Mouse (Mus musculus) ovary, postnatal 14 days (tissue): ENCODE measurements around the gene 4632433K11Rik.

Experiments used
- DNase-seq: peaks from one replicate; pipeline ENCODE4 v3.0.0; 2022; ENCODE audit warnings: low spot score

Gene 4632433K11Rik

GRCm38 (mm10) chr7:5020000-5020681 lies 13.8 kb upstream of the 4632433K11Rik start, which contains the start of the genes Zfp865 and Ccdc106:
Gene Zfp865 (plus strand): TSS chr7:5020376.
Gene Ccdc106 (plus strand): TSS chr7:5020553.
- DNase-seq = peak; percentile 96

DNA sequence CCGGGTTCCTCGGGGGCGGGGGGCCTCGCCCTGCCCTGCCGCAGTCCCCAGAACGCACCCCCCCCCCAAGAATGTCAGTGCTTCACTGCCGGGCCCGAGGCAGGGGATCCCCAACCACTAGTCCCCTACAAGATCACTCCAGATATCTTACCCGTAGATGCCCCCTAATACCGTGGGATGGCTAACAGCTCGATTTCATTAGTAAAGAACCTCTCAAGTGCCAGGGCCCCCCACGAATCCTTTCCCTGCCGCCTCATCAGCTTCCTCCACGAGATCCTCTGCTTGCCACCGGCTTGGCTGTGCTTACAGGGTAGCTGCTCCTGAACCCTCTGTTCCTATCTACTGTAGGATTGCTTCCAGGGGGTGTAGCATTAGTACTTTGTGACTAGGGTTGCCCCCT lies 13.2 kb upstream of the 4632433K11Rik start:
- DNase-seq = no peak

DNA sequence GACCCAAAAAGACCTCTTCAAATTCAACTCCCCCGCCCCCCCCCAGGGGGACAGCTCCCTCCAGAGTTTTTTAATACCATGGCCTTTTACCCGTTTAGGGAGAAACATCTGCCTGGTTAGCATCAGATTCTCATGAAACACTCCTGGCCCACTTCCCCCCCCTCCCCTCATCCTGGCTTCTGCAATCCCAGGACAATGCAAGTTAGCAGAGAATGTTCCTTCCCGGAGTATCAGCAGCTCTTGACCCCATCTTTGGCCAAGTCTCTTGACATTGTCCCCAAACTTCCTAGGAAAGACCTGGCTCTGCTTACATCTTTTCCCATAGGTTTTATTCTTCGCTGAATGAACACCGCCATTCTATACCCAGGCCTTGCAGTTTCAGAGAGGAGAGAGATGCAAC lies 12.7 kb upstream of the 4632433K11Rik start:
- no peak for DNase-seq

DNA sequence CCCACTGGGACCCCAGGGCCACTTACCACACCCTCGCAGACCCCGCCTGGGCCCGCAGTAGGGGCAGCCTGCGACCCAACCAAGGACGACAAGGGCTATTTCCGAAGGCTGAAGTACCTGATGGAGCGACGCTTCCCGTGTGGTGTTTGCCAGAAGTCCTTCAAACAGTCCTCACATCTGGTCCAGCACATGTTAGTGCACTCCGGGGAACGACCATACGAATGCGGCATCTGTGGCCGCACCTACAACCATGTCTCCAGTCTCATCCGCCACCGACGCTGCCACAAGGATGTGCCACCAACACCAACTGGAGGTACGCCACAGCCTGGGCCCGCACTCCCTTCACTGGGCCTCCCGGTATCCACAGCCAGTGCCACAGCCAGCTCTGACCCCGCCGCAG lies 4.4 kb upstream of the 4632433K11Rik start:
- no peak for DNase-seq

DNA sequence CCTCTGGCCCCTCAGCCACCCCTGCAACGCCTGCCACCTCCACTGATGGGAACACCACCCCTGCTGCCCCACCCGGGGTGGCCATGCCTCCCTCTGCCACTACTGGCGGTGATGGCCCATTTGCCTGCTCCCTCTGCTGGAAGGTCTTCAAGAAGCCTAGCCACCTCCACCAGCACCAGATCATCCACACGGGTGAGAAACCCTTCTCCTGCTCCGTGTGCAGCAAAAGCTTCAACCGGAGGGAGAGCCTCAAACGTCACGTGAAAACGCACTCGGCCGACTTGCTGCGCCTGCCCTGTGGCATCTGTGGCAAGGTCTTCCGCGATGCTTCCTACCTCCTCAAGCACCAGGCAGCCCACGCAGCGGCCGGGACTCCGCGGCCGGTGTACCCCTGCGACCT lies 4.0 kb upstream of the 4632433K11Rik start:
- no peak for DNase-seq

DNA sequence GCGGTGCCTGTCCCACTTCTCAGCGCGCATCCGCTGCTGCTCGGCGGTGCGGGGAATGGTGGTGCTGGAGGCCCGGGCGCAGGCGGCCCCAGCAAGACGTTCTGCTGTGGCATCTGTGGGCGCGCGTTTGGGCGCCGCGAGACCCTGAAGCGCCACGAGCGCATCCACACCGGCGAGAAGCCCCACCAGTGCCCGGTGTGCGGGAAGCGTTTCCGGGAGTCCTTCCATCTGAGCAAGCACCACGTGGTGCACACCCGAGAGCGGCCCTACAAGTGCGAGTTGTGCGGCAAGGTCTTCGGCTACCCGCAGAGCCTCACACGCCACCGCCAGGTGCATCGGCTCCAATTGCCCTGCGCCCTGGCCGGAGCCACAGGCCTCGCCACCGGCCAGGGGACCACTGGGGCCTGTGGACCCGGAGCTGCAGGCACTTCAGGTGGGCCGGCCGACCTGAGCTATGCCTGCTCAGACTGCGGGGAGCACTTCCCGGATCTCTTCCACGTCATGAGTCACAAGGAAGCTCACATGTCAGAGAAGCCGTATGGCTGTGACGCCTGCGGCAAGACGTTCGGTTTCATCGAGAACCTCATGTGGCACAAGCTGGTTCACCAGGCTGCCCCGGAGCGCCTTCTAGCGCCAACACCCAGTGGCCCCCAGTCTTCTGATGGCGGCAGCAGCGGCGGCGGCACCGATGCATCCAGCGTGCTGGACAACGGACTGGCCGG lies 3.2 kb upstream of the 4632433K11Rik start:
- DNase-seq = no peak

DNA sequence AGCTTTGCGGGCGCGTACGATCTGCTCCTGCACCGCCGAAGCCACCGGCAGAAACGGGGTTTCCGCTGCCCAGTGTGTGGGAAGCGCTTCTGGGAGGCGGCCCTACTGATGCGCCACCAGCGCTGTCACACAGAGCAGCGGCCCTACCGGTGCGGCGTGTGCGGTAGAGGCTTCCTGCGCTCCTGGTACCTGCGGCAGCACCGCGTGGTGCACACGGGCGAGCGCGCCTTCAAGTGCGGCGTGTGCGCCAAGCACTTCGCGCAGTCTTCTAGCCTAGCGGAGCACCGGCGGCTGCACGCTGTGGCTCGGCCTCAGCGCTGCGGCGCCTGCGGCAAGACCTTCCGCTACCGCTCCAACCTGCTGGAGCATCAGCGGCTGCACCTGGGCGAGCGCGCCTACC lies 2.4 kb upstream of the 4632433K11Rik start:
- no peak for DNase-seq

GRCm38 (mm10) chr7:5035628-5036027 lies 1.7 kb downstream of the 4632433K11Rik start:
- DNase-seq = no peak

- no peak for DNase-seq
These were observed 2.2 kb downstream of the 4632433K11Rik start for GRCm38 (mm10) chr7:5036136-5036535.

- no peak for DNase-seq
These were observed 3.1 kb downstream of the 4632433K11Rik start for GRCm38 (mm10) chr7:5037026-5037425.

- DNase-seq = no peak
These were observed 3.5 kb downstream of the 4632433K11Rik start for GRCm38 (mm10) chr7:5037467-5037866.

- DNase-seq = peak; percentile 91
These were observed 4.3 kb downstream of the 4632433K11Rik start, which contains the start of gene Zfp784 for GRCm38 (mm10) chr7:5038109-5038732. Gene Zfp784 (minus strand): TSS chr7:5038446.

- no peak for DNase-seq
These were observed 5.0 kb downstream of the 4632433K11Rik start for GRCm38 (mm10) chr7:5038940-5039339.

GRCm38 (mm10) chr7:5044981-5045380 lies 11.1 kb downstream of the 4632433K11Rik start:
- DNase-seq = no peak

DNA sequence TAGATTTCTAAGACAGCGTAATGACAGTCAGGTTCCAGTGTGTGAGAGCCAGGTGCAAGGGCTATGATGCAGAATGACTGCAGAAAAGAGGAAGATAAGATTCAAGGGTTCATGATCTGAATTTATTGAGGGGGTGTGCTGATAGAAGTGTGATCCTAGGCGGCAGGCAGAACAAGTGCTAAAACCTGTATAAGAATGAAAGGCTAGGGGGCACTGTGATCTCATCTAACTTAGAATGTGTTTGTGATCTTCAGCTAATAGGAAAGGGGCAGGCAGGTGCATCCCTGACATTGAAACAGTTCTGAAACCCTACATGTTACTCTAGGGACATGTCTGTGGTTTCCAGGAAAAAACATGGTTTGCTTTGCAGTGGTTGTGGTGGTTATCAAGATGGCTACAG lies 12.2 kb downstream of the 4632433K11Rik start:
- no peak for DNase-seq

GRCm38 (mm10) chr7:5047313-5047712 lies 13.4 kb downstream of the 4632433K11Rik start:
- DNase-seq = no peak

GRCm38 (mm10) chr7:5051193-5052192 lies 17.6 kb downstream of the 4632433K11Rik start, which contains the start of gene Zfp580:
Gene Zfp580 (plus strand): TSS chr7:5051538.
- DNase-seq = peak; percentile 72

DNA sequence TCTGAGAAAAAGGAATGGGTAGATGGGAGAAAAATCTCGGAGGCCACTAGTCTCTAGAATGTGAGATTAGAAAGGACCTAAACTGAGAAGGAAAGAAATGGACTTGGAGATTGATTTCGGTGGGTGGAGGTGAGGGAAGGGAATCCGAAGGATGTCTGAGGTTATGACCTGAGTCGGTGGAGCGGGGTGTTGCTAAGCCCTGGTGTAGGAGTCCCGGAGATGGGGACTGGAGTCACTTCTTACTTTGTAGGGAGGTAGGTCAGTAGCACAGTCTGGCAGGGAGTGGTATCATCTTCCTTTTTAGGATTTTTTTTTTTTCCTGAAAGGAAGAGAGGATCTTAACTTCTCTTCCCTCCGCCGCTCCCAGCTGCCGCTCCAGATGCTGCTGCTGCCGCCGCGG lies 18.5 kb downstream of the 4632433K11Rik start:
- no peak for DNase-seq

DNA sequence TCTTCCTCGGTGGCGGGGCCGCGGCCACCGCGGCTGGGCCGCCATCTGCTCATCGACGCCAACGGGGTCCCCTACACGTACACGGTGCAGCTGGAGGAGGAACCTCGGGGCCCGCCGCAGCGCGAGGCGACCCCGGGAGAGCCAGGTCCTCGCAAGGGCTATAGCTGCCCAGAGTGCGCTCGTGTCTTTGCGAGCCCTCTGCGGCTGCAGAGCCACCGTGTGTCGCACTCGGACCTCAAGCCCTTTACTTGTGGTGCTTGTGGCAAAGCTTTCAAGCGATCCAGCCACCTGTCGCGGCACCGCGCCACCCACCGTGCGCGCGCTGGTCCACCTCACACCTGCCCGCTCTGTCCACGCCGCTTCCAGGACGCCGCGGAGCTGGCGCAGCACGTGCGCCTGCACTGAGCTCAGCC lies 19.0 kb downstream of the 4632433K11Rik start:
- no peak for DNase-seq

GRCm38 (mm10) chr7:5053456-5054179 lies 19.7 kb downstream of the 4632433K11Rik start:
- no peak for DNase-seq
